Comparison of ENCODE assay signal across 13 mouse cellular contexts in genomic region chr6:84051032-84051431, GRCm38 (mm10). TPM values are rescaled to one million over a fixed set of nuclear protein-coding genes. Genes with fewer than 3 reads are reported as not detected.
DNase-seq lines count a peak whose midpoint lies in the region; ATAC-seq and TF ChIP-seq lines count a peak whose summit lies in the region.
"Had no signal": no experiment of that assay in that cellular context is flagged by ENCODE, and none has a peak within 500 bp of the region (broad histone marks: within the 10 kb centered on the region; RNA-seq: fewer than 3 reads in every experiment).

No protein-coding gene starts in this region.

- TF ChIP-seq CTCF in forebrain, postnatal 0 days (IDR thresholded peaks at IDR 0.05; ENCODE audit: low read depth) = no peak

- no peak for ATAC-seq in heart, embryonic 13.5 days (ENCODE audit: extremely low read depth, insufficient number of reproducible peaks, low FRiP score, low TSS enrichment)
- ATAC-seq in forebrain, postnatal 0 days = no peak
- ATAC-seq: forebrain, embryonic 14.5 days had no signal

- no peak overlapping the region for H3K27ac ChIP-seq in heart, embryonic 13.5 days (replicated peaks)
- peak overlapping the region; percentile 7; the same call in 1 of the 2 replicates for H3K27ac ChIP-seq in limb, embryonic 10.5 days
- H3K27ac ChIP-seq in forebrain, postnatal 0 days (ENCODE audit: low read depth, low read length) = no peak overlapping the region
- H3K27ac ChIP-seq: embryonic facial prominence, embryonic 12.5 days; liver, embryonic 15.5 days; midbrain, embryonic 10.5 days had no signal

- H3K4me1 ChIP-seq in heart, embryonic 13.5 days = peaks cover 28% of the 10 kb centered on the region
- H3K4me1 ChIP-seq in limb, embryonic 10.5 days = peaks cover 14% of the 10 kb centered on the region; the same call in 1 of the 2 replicates
- no peaks in the 10 kb centered on the region for H3K4me1 ChIP-seq in forebrain, postnatal 0 days (ENCODE audit: insufficient read depth)
- H3K4me1 ChIP-seq: embryonic facial prominence, embryonic 12.5 days; liver, embryonic 15.5 days had no signal

- H3K9me3 ChIP-seq in heart, embryonic 13.5 days = no peaks in the 10 kb centered on the region
- H3K9me3 ChIP-seq in limb, embryonic 10.5 days (replicated peaks) = no peaks in the 10 kb centered on the region
- no peaks in the 10 kb centered on the region for H3K9me3 ChIP-seq in forebrain, postnatal 0 days (ENCODE audit: low read length)
- H3K9me3 ChIP-seq: embryonic facial prominence, embryonic 12.5 days; liver, embryonic 15.5 days; midbrain, embryonic 10.5 days had no signal

- no peak overlapping the region for H3K4me2 ChIP-seq in heart, embryonic 13.5 days
- no peak overlapping the region for H3K4me2 ChIP-seq in forebrain, postnatal 0 days (ENCODE audit: low read depth)
- H3K4me2 ChIP-seq: embryonic facial prominence, embryonic 12.5 days; liver, embryonic 15.5 days had no signal

- no peaks in the 10 kb centered on the region for H3K27me3 ChIP-seq in heart, embryonic 13.5 days (replicated peaks)
- no peaks in the 10 kb centered on the region for H3K27me3 ChIP-seq in limb, embryonic 10.5 days (ENCODE audit: low read depth, poor library complexity, severe bottlenecking)
- no peaks in the 10 kb centered on the region for H3K27me3 ChIP-seq in forebrain, postnatal 0 days (ENCODE audit: insufficient read depth, low read length)
- H3K27me3 ChIP-seq: embryonic facial prominence, embryonic 12.5 days; liver, embryonic 15.5 days had no signal

- peak; percentile 37 for DNase-seq in kidney, adult 11 months
- DNase-seq in kidney, adult 18-20 months = no peak
- peak; percentile 96 for DNase-seq in R1 (ENCODE audit: low read depth, low spot score)
- no peak for DNase-seq in limb, embryonic 10.5 days (ENCODE audit: low spot score)
- DNase-seq in forebrain, postnatal 0 days = no peak
- DNase-seq in spleen, adult 12 weeks (ENCODE audit: low spot score) = no peak
- DNase-seq: cerebellum, adult 2 months; gastrocnemius, postnatal 36 days had no signal

- H3K4me3 ChIP-seq in heart, embryonic 13.5 days = no peak overlapping the region
- H3K4me3 ChIP-seq in limb, embryonic 10.5 days = no peak overlapping the region
- no peak overlapping the region for H3K4me3 ChIP-seq in forebrain, postnatal 0 days (ENCODE audit: low read depth, low read length)
- H3K4me3 ChIP-seq: embryonic facial prominence, embryonic 12.5 days; liver, embryonic 15.5 days; midbrain, embryonic 10.5 days had no signal

- WGBS in heart, embryonic 13.5 days = 52% methylated on average over 6 of the region's 6 CpGs
- WGBS in limb, embryonic 10.5 days = 54% methylated on average over 6 of the region's 6 CpGs
- WGBS in forebrain, postnatal 0 days = 58% methylated on average over 6 of the region's 6 CpGs

- H3K36me3 ChIP-seq in heart, embryonic 13.5 days = no peaks in the 10 kb centered on the region
- no peaks in the 10 kb centered on the region for H3K36me3 ChIP-seq in limb, embryonic 10.5 days
- no peaks in the 10 kb centered on the region for H3K36me3 ChIP-seq in forebrain, postnatal 0 days (ENCODE audit: insufficient read depth)
- H3K36me3 ChIP-seq: embryonic facial prominence, embryonic 12.5 days; liver, embryonic 15.5 days; midbrain, embryonic 10.5 days had no signal

- H3K9ac ChIP-seq in heart, embryonic 13.5 days = 0 out of 2 replicates have a peak overlapping the region, but pooled peaks have one; percentile 9
- H3K9ac ChIP-seq in forebrain, postnatal 0 days = no peak overlapping the region
- H3K9ac ChIP-seq: embryonic facial prominence, embryonic 12.5 days; liver, embryonic 15.5 days had no signal

RNA-seq across cellular contexts. Expression of gene Dysf, which starts 42.6 kb away (rescaled TPM):
- 11.2 and 13.1 TPM in 2 replicates for polyA plus RNA-seq in heart, embryonic 13.5 days (2015; fragmentation: Nextera tagmentation; extraction: Ambion mirVana)
- polyA plus RNA-seq in limb, embryonic 10.5 days (2016; fragmentation: Nextera tagmentation; extraction: Ambion mirVana) = 11.1 and 14.6 TPM in 2 replicates
- 1.0 and 1.3 TPM in 2 replicates for total RNA-seq in forebrain, postnatal 0 days (2014; rRNA removed)
- polyA plus RNA-seq in forebrain, postnatal 0 days (2015; fragmentation: Nextera tagmentation; extraction: Ambion mirVana) = 0.47 and 1.4 TPM in 2 replicates

Comparison
In these comparisons a context has a peak if more than half of its experiments do, and no peak if none do; other contexts are left out.
1. DNase-seq: peak in kidney, adult 11 months (single experiment) and R1 (single experiment); none in kidney, adult 18-20 months (single experiment), limb, embryonic 10.5 days (single experiment), forebrain, postnatal 0 days (single experiment) and spleen, adult 12 weeks (single experiment).